In genomic region chr16:97523024-97523423, GRCm38 (mm10) we compare ENCODE assay signal across 9 mouse cellular contexts. TPM values are rescaled to one million over a fixed set of nuclear protein-coding genes. Genes with fewer than 3 reads are reported as not detected.
DNase-seq lines count a peak whose midpoint lies in the region; ATAC-seq and TF ChIP-seq lines count a peak whose summit lies in the region.
"Had no signal": no experiment of that assay in that cellular context is flagged by ENCODE, and none has a peak within 500 bp of the region (broad histone marks: within the 10 kb centered on the region; RNA-seq: fewer than 3 reads in every experiment).

No protein-coding gene starts in this region.

- TF ChIP-seq EP300 in heart, adult 2 months (IDR thresholded peaks at IDR 0.05; ENCODE audit: insufficient read depth, low read depth, low read length), result no peak
- no peak for TF ChIP-seq EP300 in MEL (IDR thresholded peaks at IDR 0.05; ENCODE audit: low read depth in 1 of 2, low read length in 2 of 2)
- no peak for TF ChIP-seq EP300 in liver, postnatal 0 days (IDR thresholded peaks at IDR 0.05; ENCODE audit: low read depth)

- no peaks in the 10 kb centered on the region for H3K27me3 ChIP-seq in heart, adult 2 months (ENCODE audit: control insufficient read depth, insufficient read depth, low read length)
- no peaks in the 10 kb centered on the region for H3K27me3 ChIP-seq in MEL (ENCODE audit: control insufficient read depth in 1 of 2, insufficient read depth in 2 of 2, low read length in 2 of 2)
- H3K27me3 ChIP-seq in liver, postnatal 0 days (ENCODE audit: insufficient read depth, low read length), result no peaks in the 10 kb centered on the region
- H3K27me3 ChIP-seq: limb, embryonic 12.5 days had no signal

- H3K9me3 ChIP-seq in MEL (replicated peaks; ENCODE audit: insufficient read depth, low read length), result no peaks in the 10 kb centered on the region
- no peaks in the 10 kb centered on the region for H3K9me3 ChIP-seq in liver, postnatal 0 days (ENCODE audit: low read length)
- H3K9me3 ChIP-seq: limb, embryonic 12.5 days had no signal

- peak; percentile 67 for TF ChIP-seq RAD21 in MEL (IDR thresholded peaks at IDR 0.05; ENCODE audit: low read depth, low read length)

- peak; percentile 34 to 52 for DNase-seq in heart, adult 2 months
- DNase-seq in heart, postnatal 25 days (ENCODE audit: low spot score), result no peak
- peak; percentile 88 for DNase-seq in MEL (ENCODE audit: low read depth, low spot score)
- peak; percentile 73 to 78 for DNase-seq in cerebellum, postnatal 14 days
- DNase-seq in kidney, postnatal 36 days, result peak; percentile 56 to 78
- peak; percentile 70 for DNase-seq in liver, postnatal 0 days
- DNase-seq in right cerebral cortex, postnatal 25 days, result peak; percentile 17

- no peaks in the 10 kb centered on the region for H3K36me3 ChIP-seq in heart, adult 2 months (ENCODE audit: control insufficient read depth, insufficient read depth, low read length)
- H3K36me3 ChIP-seq in MEL (ENCODE audit: control insufficient read depth in 1 of 2, insufficient read depth in 2 of 2, low read length in 2 of 2), result peaks cover 0 to 3% of the 10 kb centered on the region in 2 experiments; a peak in 2 of 4 replicates
- no peaks in the 10 kb centered on the region for H3K36me3 ChIP-seq in liver, postnatal 0 days (replicated peaks; ENCODE audit: insufficient read depth, low read length)
- H3K36me3 ChIP-seq: limb, embryonic 12.5 days had no signal

- no peaks in the 10 kb centered on the region for H3K79me2 ChIP-seq in heart, adult 2 months (replicated peaks; ENCODE audit: control insufficient read depth, insufficient read depth, low read length)
- H3K79me2 ChIP-seq in MEL (ENCODE audit: control insufficient read depth, insufficient read depth, low read length, poor library complexity), result no peaks in the 10 kb centered on the region

- H3K27ac ChIP-seq in heart, adult 2 months, result no peak overlapping the region
- H3K27ac ChIP-seq in MEL (ENCODE audit: control insufficient read depth, low read depth, low read length), result no peak overlapping the region
- H3K27ac ChIP-seq in liver, postnatal 0 days (ENCODE audit: low read depth), result no peak overlapping the region
- H3K27ac ChIP-seq: limb, embryonic 12.5 days had no signal

- H3K4me3 ChIP-seq in heart, adult 2 months, result no peak overlapping the region
- peak overlapping the region in 1 of 2 experiments; percentile 29; a peak in 1 of 4 replicates for H3K4me3 ChIP-seq in MEL (ENCODE audit: control insufficient read depth in 1 of 2, insufficient read depth in 1 of 2, low read depth in 2 of 2, low read length in 2 of 2)
- H3K4me3 ChIP-seq in liver, postnatal 0 days (ENCODE audit: low read depth, low read length), result no peak overlapping the region
- H3K4me3 ChIP-seq: limb, embryonic 12.5 days had no signal

- 0 out of 2 replicates have a peak, but pooled peaks cover 1% of the 10 kb centered on the region for H3K4me1 ChIP-seq in heart, adult 2 months (ENCODE audit: control insufficient read depth, insufficient read depth, low read length)
- H3K4me1 ChIP-seq in MEL (ENCODE audit: control insufficient read depth in 1 of 2, insufficient read depth in 2 of 2, low read length in 2 of 2), result peaks cover 4 to 13% of the 10 kb centered on the region in 2 experiments; a peak in 3 of 4 replicates
- peaks cover 4% of the 10 kb centered on the region; the same call in 1 of the 2 replicates for H3K4me1 ChIP-seq in liver, postnatal 0 days (ENCODE audit: insufficient read depth)

- TF ChIP-seq POLR2A in heart, adult 2 months (IDR thresholded peaks at IDR 0.05; ENCODE audit: insufficient read depth, low read depth, low read length), result no peak
- TF ChIP-seq POLR2A in MEL (IDR thresholded peaks at IDR 0.05; ENCODE audit: control insufficient read depth in 1 of 2, insufficient read depth in 1 of 2, low read depth in 1 of 2, low read length in 2 of 2, poor library complexity in 1 of 2), result no peak

- no peak overlapping the region for H3K4me2 ChIP-seq in liver, postnatal 0 days (ENCODE audit: low read depth, low read length)
- H3K4me2 ChIP-seq: limb, embryonic 12.5 days had no signal

- peak; percentile 44 for ATAC-seq in granulocyte monocyte progenitor cell, adult 5-6 weeks (replicated peaks; ENCODE audit: poor library complexity, severe bottlenecking)
- peak; percentile 56; the same call in 1 of the 2 replicates for ATAC-seq in liver, postnatal 0 days

- TF ChIP-seq CTCF in heart, adult 2 months (IDR thresholded peaks at IDR 0.05), result peak; percentile 80
- TF ChIP-seq CTCF in MEL (IDR thresholded peaks at IDR 0.05 in 2 of 3, conservative IDR thresholded peaks at IDR 0.05 in 1 of 3; ENCODE audit: control insufficient read depth in 1 of 3, insufficient read depth in 1 of 3, low read depth in 2 of 3, low read length in 3 of 3, poor library complexity in 1 of 3, severe bottlenecking in 1 of 3), result peak; percentile 57 to 79 (median 69)
- TF ChIP-seq CTCF in liver, postnatal 0 days (IDR thresholded peaks at IDR 0.05; ENCODE audit: low read depth), result peak; percentile 84

- intact Hi-C loops in heart, adult 2 months (cut with DNase I), result loop anchor here (1.0 to 5.0 kb wide), 2 partner anchors 70 to 254 kb away; no protein-coding TSS in a partner anchor
- intact Hi-C loops in heart, postnatal 25 days (cut with DNase I), result loop anchor here (2.0 to 10.0 kb wide), 2 partner anchors 70 to 252 kb away; no protein-coding TSS in a partner anchor

- H3K9ac ChIP-seq in heart, adult 2 months (ENCODE audit: low read depth, low read length), result no peak overlapping the region
- H3K9ac ChIP-seq in MEL (ENCODE audit: control insufficient read depth, low read depth, low read length, poor library complexity, severe bottlenecking), result no peak overlapping the region
- no peak overlapping the region for H3K9ac ChIP-seq in liver, postnatal 0 days (replicated peaks)
- H3K9ac ChIP-seq: limb, embryonic 12.5 days had no signal

- WGBS in heart, adult 2 months, result 10% methylated on average over 1 of the region's 1 CpGs
- WGBS in liver, postnatal 0 days (ENCODE audit: insufficient replicate concordance), result 4% methylated on average over 1 of the region's 1 CpGs

TF ChIP-seq in MEL, 35 proteins besides CTCF, POLR2A, EP300 and RAD21:
- TF ChIP-seq KAT2A (conservative IDR thresholded peaks at IDR 0.05; ENCODE audit: low read depth, low read length), result no peak
- TF ChIP-seq SMC3 (IDR thresholded peaks at IDR 0.05; ENCODE audit: low read depth, low read length), result peak; percentile 90
- no peak for TF ChIP-seq ZNF384 (IDR thresholded peaks at IDR 0.05; ENCODE audit: low read depth, low read length)
- TF ChIP-seq HCFC1 (IDR thresholded peaks at IDR 0.05; ENCODE audit: low read depth, low read length), result 0 out of 2 replicates have a peak, but pooled peaks have one; percentile 19
- TF ChIP-seq MAX (IDR thresholded peaks at IDR 0.05; ENCODE audit: low read length), result no peak
- TF ChIP-seq SIN3A (IDR thresholded peaks at IDR 0.05; ENCODE audit: low read length), result peak; percentile 37; the same call in 1 of the 2 replicates
- TF ChIP-seq USF1 (IDR thresholded peaks at IDR 0.05; ENCODE audit: low read depth, low read length), result no peak
- no peak for TF ChIP-seq JUND (IDR thresholded peaks at IDR 0.05; ENCODE audit: low read depth, low read length)
- TF ChIP-seq ZC3H11A (IDR thresholded peaks at IDR 0.05; ENCODE audit: low read depth, low read length), result peak; percentile 59
- 0 out of 2 replicates have a peak, but pooled peaks have one; percentile 20 for TF ChIP-seq TBP (IDR thresholded peaks at IDR 0.05; ENCODE audit: low read depth, low read length)

RNA-seq across cellular contexts. Expression of gene Fam3b, which starts 8.4 kb away (rescaled TPM):
- total RNA-seq in heart, adult 2 months (2021), result not detected
- polyA plus RNA-seq in heart, adult 2 months (2012; rRNA removed), result not detected in 2 replicates
- not detected for total RNA-seq in heart, postnatal 25 days (2021)
- total RNA-seq in MEL (2012; rRNA removed), result 19.2 and 20.6 TPM in 2 replicates
- 10 to 100 TPM in 1 of 2 experiments, not detected in 1; 21.2 TPM for polyA plus RNA-seq in MEL (2012; ENCODE audit: insufficient read depth in 1 of 2, insufficient read length in 2 of 2, low read depth in 1 of 2, low replicate concordance in 2 of 2, missing spikeins in 1 of 2)
- 1.1 TPM in 1 of 2 replicates, not detected in the other for total RNA-seq in granulocyte monocyte progenitor cell, adult 5-6 weeks (2014; fragmentation: Nextera tagmentation)
- 2.3 TPM in 1 of 2 replicates, not detected in the other for total RNA-seq in granulocyte monocyte progenitor cell, adult 5-6 weeks (2017)
- polyA plus RNA-seq in liver, postnatal 0 days (2015; fragmentation: Nextera tagmentation; extraction: Ambion mirVana), result 0.15 TPM in 1 of 2 replicates, not detected in the other
- polyA plus RNA-seq: limb, embryonic 12.5 days had no signal
